Mouse (Mus musculus) liver, embryonic 11.5 days (tissue): ENCODE measurements around the gene Apobec2. TPM values are rescaled to one million over a fixed set of nuclear protein-coding genes. Genes with fewer than 3 reads are reported as not detected.

Source experiments
- ATAC-seq: fragments of 200-750 bp; cut with Nextera tagmentation; replicated peaks from 2 replicates; pipeline ENCODE4 v1.8.0; 2017; ENCODE audit warnings: moderate number of reproducible peaks, mild to moderate bottlenecking, moderate TSS enrichment, moderate library complexity; ENCODE audit not compliant: low FRiP score
- DNase-seq: peaks from one replicate; pipeline ENCODE4 v3.0.0-alpha.2; 2017; ENCODE audit warnings: low spot score
- H3K27ac ChIP-seq: fragments of 300-500 bp; sonication (generic); 2 replicates; pipeline ENCODE4 v1.5.1; 2014; ENCODE audit warnings: mild to moderate bottlenecking, low read depth, low read length, control low read depth
- H3K27me3 ChIP-seq: fragments of 300-500 bp; sonication (generic); replicated peaks from 2 replicates; pipeline ENCODE4 v1.6.1; 2014; ENCODE audit warnings: low read length, mixed read lengths; ENCODE audit not compliant: control insufficient read depth, insufficient read depth
- H3K36me3 ChIP-seq: fragments of 300-500 bp; sonication (generic); 2 replicates; pipeline ENCODE4 v1.6.1; 2014; ENCODE audit warnings: mild to moderate bottlenecking, low read length, moderate library complexity, mixed read lengths; ENCODE audit not compliant: control insufficient read depth, insufficient read depth
- H3K4me1 ChIP-seq: fragments of 300-500 bp; sonication (generic); replicated peaks from 2 replicates; pipeline ENCODE4 v1.6.1; 2014; ENCODE audit warnings: low read length, mixed read lengths; ENCODE audit not compliant: control insufficient read depth, insufficient read depth
- H3K4me2 ChIP-seq: fragments of 300-500 bp; sonication (generic); 2 replicates; pipeline ENCODE4 v1.6.1; 2014; ENCODE audit warnings: mild to moderate bottlenecking, control low read depth, moderate library complexity
- H3K4me3 ChIP-seq: fragments of 300-500 bp; sonication (generic); 2 replicates; pipeline ENCODE4 v1.5.1; 2014; ENCODE audit warnings: low read depth, low read length, control low read depth
- H3K9ac ChIP-seq: fragments of 300-500 bp; sonication (generic); 2 replicates; pipeline ENCODE4 v1.6.1; 2014; ENCODE audit warnings: low read depth, low read length, control low read depth
- H3K9me3 ChIP-seq: fragments of 300-500 bp; sonication (generic); 2 replicates; pipeline ENCODE4 v1.6.1; 2016; ENCODE audit warnings: low read length, inconsistent platforms, mixed read lengths; ENCODE audit not compliant: control insufficient read depth
- WGBS: fragments of 180-500 bp; shearing (Covaris S2); extraction: QIAGEN DNeasy Blood & Tissue Kit; methylation state at CpG from one replicate; pipeline ENCODE4 v1.1.7; 2014; 5-methylcytosine and 5-hydroxymethylcytosine counted together
- polyA plus RNA-seq: library from polyadenylated mRNA; unstranded; fragments of >200 nt; fragmentation: Nextera tagmentation; extraction: Ambion mirVana; gene quantifications from 2 replicates; pipeline ENCODE4 v1.2.1, GENCODE M21; 2014

The Apobec2 gene
- polyA plus RNA-seq, 1 experiment from 2014 or later, result 3.0 TPM

- ATAC-seq (no peak), DNase-seq (no peak)
- 60% methylated on average over 13 of the region's 13 CpGs for WGBS
- no peak overlapping the region for H3K4me3 ChIP-seq
- H3K4me1 ChIP-seq, result peaks cover 14% of the 10 kb centered on the region
- H3K27ac ChIP-seq, result no peak overlapping the region
- no peaks in the 10 kb centered on the region for H3K9me3 ChIP-seq
- H3K9ac ChIP-seq, result no peak overlapping the region
- no peaks in the 10 kb centered on the region for H3K36me3 ChIP-seq
- H3K27me3 ChIP-seq, result no peaks in the 10 kb centered on the region; the same call in 1 of the 2 replicates
- no peak overlapping the region for H3K4me2 ChIP-seq
Measured at GRCm38 (mm10) chr17:48457971-48458653, 25.4 kb upstream of the Apobec2 start.

DNA sequence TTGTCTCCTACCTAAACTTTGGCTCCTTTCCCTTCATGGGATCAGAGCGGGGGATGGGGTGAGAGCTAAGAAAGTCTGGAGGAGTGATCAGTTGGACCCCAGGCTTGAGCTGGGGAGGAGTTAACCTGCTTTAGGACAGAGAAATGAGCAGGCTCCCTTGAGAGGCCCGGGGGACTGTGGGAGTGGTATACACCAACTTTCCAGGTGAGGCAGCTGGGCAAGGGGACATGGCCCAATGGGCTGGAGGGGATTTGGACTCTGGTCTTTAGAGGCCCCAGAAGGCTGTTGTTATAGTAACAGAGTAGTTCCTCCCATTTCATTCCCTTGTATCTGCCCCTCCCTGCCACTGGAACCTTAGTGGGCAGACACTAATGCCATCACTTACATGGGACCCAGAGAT is 23.2 kb upstream of the Apobec2 start:
- H3K4me3 ChIP-seq, result no peak overlapping the region
- no peak overlapping the region for H3K27ac ChIP-seq
- WGBS, result 86% methylated on average over 2 of the region's 2 CpGs

GRCm38 (mm10) chr17:48454688-48455087 is 22.0 kb upstream of the Apobec2 start, which contains the start of gene Unc5cl:
Gene Unc5cl, plus strand, starts transcription at chr17:48454901.
- Histone ChIP-seq H3K36me3 (no peaks in the 10 kb centered on the region), H3K27me3 (no peaks in the 10 kb centered on the region), H3K4me3 (peak within 1 kb of the TSS; percentile 19), H3K9me3 (no peaks in the 10 kb centered on the region), H3K9ac (peak within 1 kb of the TSS; percentile 51; the same call in 1 of the 2 replicates), H3K4me1 (peaks cover 25% of the 10 kb centered on the region), H3K27ac (no peak within 1 kb of the TSS), H3K4me2 (peak within 1 kb of the TSS; percentile 54)
- DNase-seq (no peak), ATAC-seq (no peak)
- 44% methylated on average over 11 of the region's 11 CpGs for WGBS

More for the DNA sequence above, 23.2 kb upstream of the Apobec2 start:
- no peak for DNase-seq
- Histone ChIP-seq H3K9me3 (no peaks in the 10 kb centered on the region), H3K4me2 (no peak overlapping the region), H3K9ac (no peak overlapping the region), H3K27me3 (no peaks in the 10 kb centered on the region; the same call in 1 of the 2 replicates), H3K4me1 (peaks cover 24% of the 10 kb centered on the region), H3K36me3 (no peaks in the 10 kb centered on the region)
- ATAC-seq, result no peak

GRCm38 (mm10) chr17:48454190-48454589 is 21.5 kb upstream of the Apobec2 start:
- ATAC-seq (no peak), DNase-seq (no peak)
- H3K9ac ChIP-seq, result peak overlapping the region; percentile 51; the same call in 1 of the 2 replicates
- H3K4me1 ChIP-seq, result peaks cover 26% of the 10 kb centered on the region
- H3K27me3 ChIP-seq, result no peaks in the 10 kb centered on the region
- H3K27ac ChIP-seq, result no peak overlapping the region
- peak overlapping the region; percentile 19; the same call in 1 of the 2 replicates for H3K4me3 ChIP-seq
- no peaks in the 10 kb centered on the region for H3K9me3 ChIP-seq
- H3K4me2 ChIP-seq, result peak overlapping the region; percentile 54
- H3K36me3 ChIP-seq, result no peaks in the 10 kb centered on the region
- 45% methylated on average over 7 of the region's 7 CpGs for WGBS

DNA sequence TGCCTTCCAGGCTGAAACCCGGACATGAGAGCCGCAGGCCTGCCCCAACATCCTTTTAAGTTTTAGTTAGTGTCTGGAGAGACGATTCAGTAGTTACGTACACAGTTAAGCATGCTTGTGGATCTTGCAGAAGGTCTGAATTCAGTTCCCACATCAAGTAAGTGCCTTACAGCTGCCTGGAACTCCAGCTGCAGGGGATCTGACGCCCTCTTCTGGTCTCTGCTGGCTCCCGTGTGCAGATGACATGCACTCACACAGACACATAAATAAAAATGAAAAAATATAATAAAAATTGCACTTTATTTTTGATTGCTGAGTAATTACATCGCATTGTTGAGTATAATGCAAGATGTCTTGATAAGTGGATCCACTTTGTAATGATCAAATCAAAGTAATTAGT is 20.8 kb upstream of the Apobec2 start:
- ATAC-seq (no peak), DNase-seq (no peak)
- Histone ChIP-seq H3K4me1 (peaks cover 29% of the 10 kb centered on the region), H3K4me2 (no peak overlapping the region), H3K4me3 (no peak overlapping the region), H3K9me3 (no peaks in the 10 kb centered on the region), H3K27me3 (no peaks in the 10 kb centered on the region), H3K27ac (no peak overlapping the region), H3K9ac (no peak overlapping the region), H3K36me3 (no peaks in the 10 kb centered on the region)
- WGBS, result 73% methylated on average over 7 of the region's 7 CpGs

GRCm38 (mm10) chr17:48451753-48452444 is 19.2 kb upstream of the Apobec2 start:
- Histone ChIP-seq H3K36me3 (no peaks in the 10 kb centered on the region), H3K27ac (peak overlapping the region; percentile 93), H3K4me2 (peak overlapping the region; percentile 61), H3K4me1 (peaks cover 36% of the 10 kb centered on the region), H3K27me3 (no peaks in the 10 kb centered on the region), H3K9ac (peak overlapping the region; percentile 76), H3K9me3 (no peaks in the 10 kb centered on the region), H3K4me3 (peak overlapping the region; percentile 57)
- peak; percentile 11; the same call in 1 of the 2 replicates for ATAC-seq
- WGBS, result 70% methylated on average over 9 of the region's 9 CpGs
- DNase-seq, result no peak

DNA sequence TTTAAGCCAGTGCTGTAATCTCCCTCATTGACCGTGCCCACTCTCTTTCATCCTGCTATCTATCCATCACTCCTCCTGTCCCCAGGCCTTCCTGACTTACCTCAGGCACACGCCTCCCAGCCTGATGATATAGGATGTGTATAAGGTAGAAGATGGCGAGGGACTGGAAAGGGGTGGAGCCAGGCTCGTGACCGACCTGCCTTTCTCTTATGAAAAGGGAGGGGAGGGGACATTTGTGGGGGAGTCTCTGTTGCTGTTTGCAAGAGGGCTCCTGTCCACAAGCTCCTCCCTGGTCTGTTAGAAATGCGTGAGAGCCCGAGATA is 18.6 kb upstream of the Apobec2 start, which contains the start of gene Tspo2:
Gene Tspo2 (minus strand): TSS at position 170 of the 323 bp plus-strand sequence.
- H3K4me2 ChIP-seq, result peak within 1 kb of the TSS; percentile 61
- peak within 1 kb of the TSS; percentile 76 for H3K9ac ChIP-seq
- 31% methylated on average over 7 of the region's 7 CpGs for WGBS
- H3K27ac ChIP-seq, result peak within 1 kb of the TSS; percentile 93
- DNase-seq, result no peak
- H3K4me1 ChIP-seq, result peaks cover 36% of the 10 kb centered on the region
- peak within 1 kb of the TSS; percentile 57 for H3K4me3 ChIP-seq
- H3K27me3 ChIP-seq, result no peaks in the 10 kb centered on the region
- no peaks in the 10 kb centered on the region for H3K36me3 ChIP-seq
- H3K9me3 ChIP-seq, result no peaks in the 10 kb centered on the region
- peak; percentile 76 for ATAC-seq

DNA sequence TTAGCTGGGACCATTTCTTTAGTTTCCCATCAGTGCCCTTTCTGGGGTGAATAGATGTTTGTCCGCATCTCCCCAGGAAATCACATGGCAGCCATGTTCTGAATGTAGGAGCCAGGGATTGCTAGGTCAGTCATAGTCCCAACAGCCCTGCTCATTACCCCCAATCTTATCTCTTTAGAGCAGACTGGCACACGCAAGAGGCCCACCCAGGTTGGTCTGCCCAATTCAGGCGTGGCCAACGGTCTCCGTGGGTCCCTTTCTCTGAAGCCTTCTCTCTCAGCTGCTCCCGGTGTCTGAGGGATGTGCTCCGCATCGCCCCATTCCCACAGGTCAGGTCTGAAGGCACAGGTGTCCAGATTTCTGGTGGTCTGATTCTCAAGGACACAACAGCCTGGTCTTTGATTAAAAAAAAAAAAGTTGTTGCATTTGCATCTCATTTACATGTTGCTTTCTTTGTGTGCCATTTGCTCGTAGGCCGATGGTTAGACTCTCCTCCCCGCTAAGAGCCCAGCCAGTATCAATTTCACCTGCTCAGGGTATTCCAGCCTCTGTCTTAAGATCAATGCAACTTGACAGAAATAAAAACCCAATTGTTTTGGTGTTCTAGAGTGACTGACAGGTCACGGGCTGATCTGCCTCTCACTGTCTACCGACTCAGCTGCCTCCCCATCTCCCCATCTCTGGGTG is 18.1 kb upstream of the Apobec2 start:
- Histone ChIP-seq H3K27me3 (no peaks in the 10 kb centered on the region), H3K9ac (peak overlapping the region; percentile 76), H3K4me3 (peak overlapping the region; percentile 57), H3K4me1 (peaks cover 31% of the 10 kb centered on the region), H3K36me3 (no peaks in the 10 kb centered on the region), H3K4me2 (peak overlapping the region; percentile 61), H3K27ac (peak overlapping the region; percentile 93), H3K9me3 (no peaks in the 10 kb centered on the region)
- ATAC-seq (peak; percentile 86), DNase-seq (no peak)
- WGBS, result 60% methylated on average over 13 of the region's 13 CpGs
